Mouse (Mus musculus) MEL (cell line): ENCODE measurements around the gene Il11. TPM values are rescaled to one million over a fixed set of nuclear protein-coding genes. Genes with fewer than 3 reads are reported as not detected.

Experiments used
- DNase-seq: peaks from one replicate; pipeline ENCODE4 v3.0.0; 2011; ENCODE audit warnings: low read depth, low spot score
- H3K27ac ChIP-seq: 2 replicates; pipeline ENCODE4 v1.5.1; 2012; ENCODE audit warnings: low read depth, mild to moderate bottlenecking, control low read depth, low read length, moderate library complexity; ENCODE audit not compliant: control insufficient read depth
- H3K27me3 ChIP-seq, 2 experiments: fragments of 150-350 bp in 1 of 2; sonication (generic) in 1 of 2; 2 replicates each; pipeline ENCODE4 v1.6.1; 2012; ENCODE audit warnings: low read length in 2 of 2, mild to moderate bottlenecking in 2 of 2, improper control_type of control experiment in 1 of 2, moderate library complexity in 1 of 2; ENCODE audit not compliant: insufficient read depth in 2 of 2, control insufficient read depth in 1 of 2
- H3K36me3 ChIP-seq, 2 experiments: 2 replicates each; pipeline ENCODE4 v1.6.1; 2012 to 2014; ENCODE audit warnings: low read length in 2 of 2, improper control_type of control experiment in 1 of 2, inconsistent platforms in 1 of 2, mild to moderate bottlenecking in 1 of 2; ENCODE audit not compliant: insufficient read depth in 2 of 2, control insufficient read depth in 1 of 2
- H3K4me1 ChIP-seq, 2 experiments: fragments of 150-350 bp in 1 of 2; sonication (generic) in 1 of 2; 2 replicates each; pipeline ENCODE4 v1.6.1; 2012; ENCODE audit warnings: low read length in 2 of 2, improper control_type of control experiment in 1 of 2, mild to moderate bottlenecking in 1 of 2; ENCODE audit not compliant: insufficient read depth in 2 of 2, control insufficient read depth in 1 of 2
- H3K4me3 ChIP-seq, 2 experiments: fragments of 150-350 bp in 1 of 2; sonication (generic) in 1 of 2; 2 replicates each; pipeline ENCODE4 v1.5.1; 2012; ENCODE audit warnings: low read depth in 2 of 2, low read length in 2 of 2, mild to moderate bottlenecking in 2 of 2, moderate library complexity in 2 of 2, control low read depth in 1 of 2, improper control_type of control experiment in 1 of 2; ENCODE audit not compliant: control insufficient read depth in 1 of 2, insufficient read depth in 1 of 2
- H3K79me2 ChIP-seq: 2 replicates; pipeline ENCODE4 v1.6.1; 2012; ENCODE audit warnings: mild to moderate bottlenecking, low read length, moderate library complexity; ENCODE audit not compliant: control insufficient read depth, poor library complexity, insufficient read depth
- H3K9ac ChIP-seq: 2 replicates; pipeline ENCODE4 v1.6.1; 2012; ENCODE audit warnings: low read depth, mild to moderate bottlenecking, control low read depth, low read length, moderate library complexity; ENCODE audit not compliant: control insufficient read depth, poor library complexity, severe bottlenecking
- H3K9me3 ChIP-seq: fragments of 150-350 bp; sonication (generic); replicated peaks from 2 replicates; pipeline ENCODE4 v1.6.1; 2012; ENCODE audit warnings: mild to moderate bottlenecking, low read length, improper control_type of control experiment, moderate library complexity; ENCODE audit not compliant: insufficient read depth
- BHLHE40 ChIP-seq: IDR thresholded peaks from 2 replicates; pipeline ENCODE4 v1.6.1; 2012; ENCODE audit warnings: low read depth, mild to moderate bottlenecking, inconsistent platforms, low read length, improper control_type of control experiment, borderline replicate concordance
- CHD2 ChIP-seq: IDR thresholded peaks from 2 replicates; pipeline ENCODE4 v1.6.1; 2011; ENCODE audit warnings: low read length, improper control_type of control experiment
- CTCF ChIP-seq, 3 experiments: IDR thresholded peaks in 2 of 3; conservative IDR thresholded peaks in 1 of 3; 2 replicates each; pipeline ENCODE4 v1.5.1; 2011 to 2012; ENCODE audit warnings: low read length in 3 of 3, low read depth in 2 of 3, mild to moderate bottlenecking in 2 of 3, improper control_type of control experiment in 1 of 3, inconsistent platforms in 1 of 3, mixed read lengths in 1 of 3, moderate library complexity in 1 of 3; ENCODE audit not compliant: control insufficient read depth in 1 of 3, insufficient read depth in 1 of 3, poor library complexity in 1 of 3, severe bottlenecking in 1 of 3
- E2F4 ChIP-seq: IDR thresholded peaks from 2 replicates; pipeline ENCODE4 v1.6.1; 2011; ENCODE audit warnings: low read depth, low read length, improper control_type of control experiment, borderline replicate concordance
- ELF1 ChIP-seq: IDR thresholded peaks from 2 replicates; pipeline ENCODE4 v1.6.1; 2014; ENCODE audit warnings: low read depth, mild to moderate bottlenecking, inconsistent platforms, low read length, improper control_type of control experiment, moderate library complexity
- EP300 ChIP-seq, 2 experiments: IDR thresholded peaks; 2 replicates each; pipeline ENCODE4 v1.6.1; 2011; ENCODE audit warnings: improper control_type of control experiment in 2 of 2, low read length in 2 of 2, low read depth in 1 of 2, mild to moderate bottlenecking in 1 of 2
- ETS1 ChIP-seq: IDR thresholded peaks from 2 replicates; pipeline ENCODE4 v1.6.1; 2012; ENCODE audit warnings: low read depth, mild to moderate bottlenecking, inconsistent platforms, low read length, improper control_type of control experiment, moderate library complexity
- GATA1 ChIP-seq: IDR thresholded peaks from 2 replicates; pipeline ENCODE4 v1.6.1; 2011; ENCODE audit warnings: low read depth, low read length, improper control_type of control experiment
- HCFC1 ChIP-seq: IDR thresholded peaks from 2 replicates; pipeline ENCODE4 v1.6.1; 2012; ENCODE audit warnings: low read depth, mild to moderate bottlenecking, inconsistent platforms, low read length, improper control_type of control experiment, moderate library complexity
- JUND ChIP-seq: IDR thresholded peaks from 2 replicates; pipeline ENCODE4 v1.6.1; 2011; ENCODE audit warnings: low read depth, mild to moderate bottlenecking, improper control_type of control experiment, low read length
- KAT2A ChIP-seq: conservative IDR thresholded peaks from 2 replicates; pipeline ENCODE4 v1.6.1; 2012; ENCODE audit warnings: low read depth, low read length, improper control_type of control experiment, inconsistent platforms
- MAX ChIP-seq: IDR thresholded peaks from 2 replicates; pipeline ENCODE4 v1.6.1; 2011; ENCODE audit warnings: low read length, improper control_type of control experiment
- MAZ ChIP-seq: IDR thresholded peaks from 2 replicates; pipeline ENCODE4 v1.6.1; 2012; ENCODE audit warnings: low read depth, mild to moderate bottlenecking, inconsistent platforms, low read length, improper control_type of control experiment
- MEF2A ChIP-seq: IDR thresholded peaks from 2 replicates; pipeline ENCODE4 v1.6.1; 2014; ENCODE audit warnings: low read depth, mild to moderate bottlenecking, inconsistent platforms, low read length, improper control_type of control experiment; ENCODE audit not compliant: poor library complexity, insufficient replicate concordance, severe bottlenecking; ENCODE audit errors: extremely low read depth
- MXI1 ChIP-seq: IDR thresholded peaks from 2 replicates; pipeline ENCODE4 v1.6.1; 2011; ENCODE audit warnings: mild to moderate bottlenecking, low read depth, low read length, improper control_type of control experiment
- MYB ChIP-seq: IDR thresholded peaks from 2 replicates; pipeline ENCODE4 v1.6.1; 2011; ENCODE audit warnings: mild to moderate bottlenecking, low read depth, low read length, improper control_type of control experiment
- MYC ChIP-seq: IDR thresholded peaks from 2 replicates; pipeline ENCODE4 v1.6.1; 2011; ENCODE audit warnings: low read depth, mild to moderate bottlenecking, low read length, improper control_type of control experiment, moderate library complexity
- NELFE ChIP-seq: IDR thresholded peaks from 2 replicates; pipeline ENCODE4 v1.6.1; 2011; ENCODE audit warnings: low read depth, low read length, improper control_type of control experiment
- NRF1 ChIP-seq: IDR thresholded peaks from 2 replicates; pipeline ENCODE4 v1.6.1; 2014; ENCODE audit warnings: low read depth, mild to moderate bottlenecking, inconsistent platforms, low read length, improper control_type of control experiment, moderate library complexity; ENCODE audit not compliant: poor library complexity, insufficient read depth, severe bottlenecking
- POLR2A ChIP-seq, 2 experiments: IDR thresholded peaks; 2 replicates each; pipeline ENCODE4 v1.6.1; 2011 to 2012; ENCODE audit warnings: low read length in 2 of 2, mild to moderate bottlenecking in 2 of 2, control low read depth in 1 of 2, improper control_type of control experiment in 1 of 2, low read depth in 1 of 2, moderate library complexity in 1 of 2; ENCODE audit not compliant: control insufficient read depth in 1 of 2, insufficient read depth in 1 of 2, poor library complexity in 1 of 2
- POLR2AphosphoS2 ChIP-seq: IDR thresholded peaks from 2 replicates; pipeline ENCODE4 v1.6.1; 2011; ENCODE audit warnings: low read length, improper control_type of control experiment
- POLR2AphosphoS5 ChIP-seq: IDR thresholded peaks from 2 replicates; pipeline ENCODE4 v1.6.1; 2012; ENCODE audit warnings: low read depth, borderline replicate concordance, mild to moderate bottlenecking, inconsistent platforms, low read length, moderate library complexity, mixed read lengths
- SIN3A ChIP-seq: IDR thresholded peaks from 2 replicates; pipeline ENCODE4 v1.6.1; 2012; ENCODE audit warnings: low read length, improper control_type of control experiment, inconsistent platforms
- SMC3 ChIP-seq: IDR thresholded peaks from 2 replicates; pipeline ENCODE4 v1.6.1; 2011; ENCODE audit warnings: low read depth, low read length, improper control_type of control experiment
- TBP ChIP-seq: IDR thresholded peaks from 2 replicates; pipeline ENCODE4 v1.8.0; 2011; ENCODE audit warnings: low read depth, low read length, improper control_type of control experiment
- TCF12 ChIP-seq: IDR thresholded peaks from 2 replicates; pipeline ENCODE4 v1.6.1; 2014; ENCODE audit warnings: low read depth, mild to moderate bottlenecking, inconsistent platforms, low read length, improper control_type of control experiment, moderate library complexity
- USF1 ChIP-seq: IDR thresholded peaks from 2 replicates; pipeline ENCODE4 v1.6.1; 2014; ENCODE audit warnings: low read depth, mild to moderate bottlenecking, inconsistent platforms, low read length, improper control_type of control experiment, moderate library complexity
- USF2 ChIP-seq, 2 experiments: IDR thresholded peaks; 2 replicates each; pipeline ENCODE4 v1.6.1; 2011 to 2012; ENCODE audit warnings: improper control_type of control experiment in 2 of 2, low read length in 2 of 2, borderline replicate concordance in 1 of 2, inconsistent platforms in 1 of 2, low read depth in 1 of 2, mild to moderate bottlenecking in 1 of 2; ENCODE audit not compliant: insufficient read depth in 1 of 2
- ZC3H11A ChIP-seq: IDR thresholded peaks from 2 replicates; pipeline ENCODE4 v1.6.1; 2012; ENCODE audit warnings: low read depth, mild to moderate bottlenecking, inconsistent platforms, low read length, improper control_type of control experiment
- ZKSCAN1 ChIP-seq: IDR thresholded peaks from 2 replicates; pipeline ENCODE4 v1.6.1; 2012; ENCODE audit warnings: low read depth, mild to moderate bottlenecking, inconsistent platforms, low read length, improper control_type of control experiment, moderate library complexity
- ZMIZ1 ChIP-seq: IDR thresholded peaks from 2 replicates; pipeline ENCODE4 v1.6.1; 2012; ENCODE audit warnings: low read depth, mild to moderate bottlenecking, inconsistent platforms, low read length, improper control_type of control experiment, moderate library complexity
- ZNF384 ChIP-seq: IDR thresholded peaks from 2 replicates; pipeline ENCODE4 v1.6.1; 2012; ENCODE audit warnings: low read depth, mild to moderate bottlenecking, inconsistent platforms, low read length, improper control_type of control experiment
- polyA plus RNA-seq, 2 experiments: library from polyadenylated mRNA; stranded (reverse) in 1 of 2; unstranded in 1 of 2; fragments of >175 nt in 1 of 2; fragments of >200 nt in 1 of 2; gene quantifications; 2 replicates each; pipeline versions ENCODE4 v1.2.1 to v1.2.4; 2012; ENCODE audit warnings: low replicate concordance in 2 of 2, low read depth in 1 of 2; ENCODE audit not compliant: insufficient read length in 2 of 2, insufficient read depth in 1 of 2, missing spikeins in 1 of 2
- total RNA-seq: library from RNA; depleted of rRNA; stranded (reverse); fragments of 300-350 nt; gene quantifications from 2 replicates; pipeline ENCODE4 v1.2.3, GENCODE M21; 2012

The Il11 gene
- total and polyA plus RNA-seq, 3 experiments: 0.07 to 0.12 TPM; not detected in 1

DNA sequence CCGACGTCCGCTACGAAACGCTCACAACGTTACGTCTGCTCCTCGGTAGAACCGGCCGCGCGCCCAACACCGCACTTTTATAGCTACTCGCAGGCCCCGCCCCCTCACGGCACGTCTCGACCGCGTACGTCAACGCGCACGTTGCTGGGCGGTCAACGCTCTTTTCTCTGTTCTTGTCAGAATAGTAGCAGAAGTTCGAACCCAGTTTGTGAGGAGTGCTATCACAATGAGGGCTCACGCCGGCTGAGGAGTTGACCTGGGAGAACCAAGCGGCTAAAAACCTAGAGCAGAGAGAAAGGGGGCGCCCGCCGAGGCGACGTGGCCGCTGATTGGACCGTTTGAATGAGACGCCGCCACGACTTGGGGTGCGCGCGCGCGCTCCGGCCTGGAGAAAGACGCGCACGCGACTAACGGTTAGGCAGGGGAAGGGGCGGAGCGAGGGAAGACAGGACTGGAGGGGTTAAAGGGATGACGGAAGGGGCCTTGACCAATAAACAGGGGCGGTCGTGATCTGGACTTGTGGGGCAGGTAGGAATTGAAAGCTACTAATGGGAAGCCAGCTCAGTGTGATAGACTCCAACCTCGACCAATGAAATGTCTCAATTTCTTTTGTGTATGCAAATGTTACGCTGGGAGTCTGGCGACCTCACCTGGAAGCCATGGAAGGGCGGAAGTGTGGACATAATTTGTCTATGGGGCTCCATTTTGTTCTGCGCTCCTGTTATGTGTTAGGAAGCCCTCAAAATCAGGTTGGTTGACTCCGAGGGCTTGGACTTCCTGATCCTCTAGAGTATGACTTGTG, 29.8 kb upstream of the Il11 start, which contains the start of gene Ube2s:
Gene Ube2s (minus strand): TSS at position 288 of the 802 bp plus-strand sequence.
- DNase-seq: peak; percentile 99
- Histone ChIP-seq H3K27ac (peak within 1 kb of the TSS; percentile 95), H3K27me3 (no peaks in the 10 kb centered on the region), H3K4me3 (peak within 1 kb of the TSS; percentile 64 to 96), H3K36me3 (peaks cover 17 to 22% of the 10 kb centered on the region in 2 experiments), H3K9me3 (no peaks in the 10 kb centered on the region), H3K9ac (peak within 1 kb of the TSS; percentile 100), H3K4me1 (peaks cover 3 to 14% of the 10 kb centered on the region in 2 experiments), H3K79me2 (peaks cover 27% of the 10 kb centered on the region)
- TF ChIP-seq POLR2A (IDR thresholded peaks at IDR 0.05; ENCODE audit: control insufficient read depth in 1 of 2, insufficient read depth in 1 of 2, low read depth in 1 of 2, low read length in 2 of 2, poor library complexity in 1 of 2) (peak; percentile 38 to 71; a peak in 2 of 4 replicates), HCFC1 (peak; percentile 86), SIN3A (peak; percentile 66), ETS1 (0 out of 2 replicates have a peak, but pooled peaks have one; percentile 13), SMC3 (no peak), MEF2A (no peak), JUND (no peak), CHD2 (peak; percentile 81), MYC (peak; percentile 88), POLR2AphosphoS5 (peak; percentile 57; the same call in 1 of the 2 replicates), POLR2AphosphoS2 (no peak; the same call in none of the 2 replicates), TBP (peak; percentile 96), CTCF (IDR thresholded peaks at IDR 0.05 in 2 of 3, conservative IDR thresholded peaks at IDR 0.05 in 1 of 3; ENCODE audit: control insufficient read depth in 1 of 3, insufficient read depth in 1 of 3, low read depth in 2 of 3, low read length in 3 of 3, poor library complexity in 1 of 3, severe bottlenecking in 1 of 3) (no peak), USF1 (no peak; the same call in 1 of the 2 replicates), E2F4 (peak; percentile 5; the same call in 1 of the 2 replicates), EP300 (IDR thresholded peaks at IDR 0.05; ENCODE audit: low read depth in 1 of 2, low read length in 2 of 2) (no peak), MAZ (peak; percentile 47; the same call in 1 of the 2 replicates), NRF1 (peak; percentile 74), KAT2A (no peak; the same call in 1 of the 2 replicates), USF2 (IDR thresholded peaks at IDR 0.05; ENCODE audit: borderline replicate concordance in 1 of 2, insufficient read depth in 1 of 2, low read depth in 1 of 2, low read length in 2 of 2) (no peak), NELFE (peak; percentile 87), ZKSCAN1 (no peak), MXI1 (0 out of 2 replicates have a peak, but pooled peaks have one; percentile 19), MAX (no peak), ZC3H11A (no peak), GATA1 (no peak), BHLHE40 (peak; percentile 66), MYB (no peak), TCF12 (peak; percentile 13), ZNF384 (no peak), ZMIZ1 (peak; percentile 93), ELF1 (peak; percentile 94)
